Mouse (Mus musculus): ENCODE results near the gene Fam167b. TPM values are rescaled to one million over a fixed set of nuclear protein-coding genes. Genes with fewer than 3 reads are reported as not detected.

Gene Fam167b
- polyA plus RNA-seq, 1 experiment from 2014 or later, result 4.1 TPM

GRCm38 (mm10) chr4:129610472-129610871 lies 32.1 kb upstream of the Fam167b start:
- Histone ChIP-seq H3K9ac (ENCODE audit: low read length) (no peak overlapping the region), H3K4me1 (ENCODE audit: control insufficient read depth, insufficient read depth, low read length) (peaks cover 4% of the 10 kb centered on the region; the same call in 1 of the 2 replicates), H3K36me3 (ENCODE audit: control insufficient read depth, insufficient read depth, low read length) (peaks cover 18% of the 10 kb centered on the region), H3K27ac (ENCODE audit: low read length) (no peak overlapping the region), H3K9me3 (replicated peaks; ENCODE audit: control insufficient read depth, low read length) (no peaks in the 10 kb centered on the region), H3K27me3 (ENCODE audit: control insufficient read depth, insufficient read depth, low read length) (no peaks in the 10 kb centered on the region), H3K4me3 (replicated peaks; ENCODE audit: low read length) (no peak overlapping the region), H3K4me2 (ENCODE audit: low read depth, low read length) (no peak overlapping the region)
- ATAC-seq (ENCODE audit: insufficient read depth, low FRiP score), result no peak
- WGBS, result 62% methylated on average over 4 of the region's 4 CpGs

- whole genome bisulfite sequencing, result 79% methylated on average over 4 of the region's 4 CpGs
- no peak for ATAC-seq (ENCODE audit: insufficient read depth, low FRiP score)
- no peak overlapping the region for H3K4me2 ChIP-seq (ENCODE audit: low read depth, low read length)
- no peaks in the 10 kb centered on the region for H3K27me3 ChIP-seq (ENCODE audit: control insufficient read depth, insufficient read depth, low read length)
- peaks cover 4% of the 10 kb centered on the region; the same call in 1 of the 2 replicates for H3K4me1 ChIP-seq (ENCODE audit: control insufficient read depth, insufficient read depth, low read length)
- no peak overlapping the region for H3K4me3 ChIP-seq (replicated peaks; ENCODE audit: low read length)
- H3K9ac ChIP-seq (ENCODE audit: low read length), result no peak overlapping the region; the same call in 1 of the 2 replicates
- no peak overlapping the region for H3K27ac ChIP-seq (ENCODE audit: low read length)
- peaks cover 21% of the 10 kb centered on the region for H3K36me3 ChIP-seq (ENCODE audit: control insufficient read depth, insufficient read depth, low read length)
- no peaks in the 10 kb centered on the region for H3K9me3 ChIP-seq (replicated peaks; ENCODE audit: control insufficient read depth, low read length)
Measured at GRCm38 (mm10) chr4:129610026-129610425, 31.7 kb upstream of the Fam167b start.

GRCm38 (mm10) chr4:129609139-129609631 lies 30.8 kb upstream of the Fam167b start:
- H3K27ac ChIP-seq (ENCODE audit: low read length), result no peak overlapping the region; the same call in 1 of the 2 replicates
- H3K27me3 ChIP-seq (ENCODE audit: control insufficient read depth, insufficient read depth, low read length), result no peaks in the 10 kb centered on the region
- ATAC-seq (ENCODE audit: insufficient read depth, low FRiP score), result 0 out of 2 replicates have a peak, but pooled peaks have one; percentile 5
- H3K9ac ChIP-seq (ENCODE audit: low read length), result no peak overlapping the region
- H3K4me2 ChIP-seq (ENCODE audit: low read depth, low read length), result no peak overlapping the region
- no peaks in the 10 kb centered on the region for H3K9me3 ChIP-seq (replicated peaks; ENCODE audit: control insufficient read depth, low read length)
- peaks cover 4% of the 10 kb centered on the region; the same call in 1 of the 2 replicates for H3K4me1 ChIP-seq (ENCODE audit: control insufficient read depth, insufficient read depth, low read length)
- H3K4me3 ChIP-seq (replicated peaks; ENCODE audit: low read length), result no peak overlapping the region
- H3K36me3 ChIP-seq (ENCODE audit: control insufficient read depth, insufficient read depth, low read length), result peaks cover 29% of the 10 kb centered on the region
- WGBS, result 78% methylated on average over 12 of the region's 12 CpGs

- whole genome bisulfite sequencing, result 35% methylated on average over 7 of the region's 7 CpGs
- Histone ChIP-seq H3K36me3 (ENCODE audit: control insufficient read depth, insufficient read depth, low read length) (peaks cover 31% of the 10 kb centered on the region), H3K27me3 (ENCODE audit: control insufficient read depth, insufficient read depth, low read length) (no peaks in the 10 kb centered on the region), H3K9ac (ENCODE audit: low read length) (peak overlapping the region; percentile 42; the same call in 1 of the 2 replicates), H3K4me2 (ENCODE audit: low read depth, low read length) (no peak overlapping the region), H3K27ac (ENCODE audit: low read length) (no peak overlapping the region), H3K4me1 (ENCODE audit: control insufficient read depth, insufficient read depth, low read length) (peaks cover 4% of the 10 kb centered on the region; the same call in 1 of the 2 replicates), H3K4me3 (replicated peaks; ENCODE audit: low read length) (no peak overlapping the region), H3K9me3 (replicated peaks; ENCODE audit: control insufficient read depth, low read length) (no peaks in the 10 kb centered on the region)
- peak; percentile 87 for ATAC-seq (ENCODE audit: insufficient read depth, low FRiP score)
Measured at GRCm38 (mm10) chr4:129608426-129609025, 30.2 kb upstream of the Fam167b start.

- H3K36me3 ChIP-seq (ENCODE audit: control insufficient read depth, insufficient read depth, low read length), result peaks cover 13% of the 10 kb centered on the region; the same call in 1 of the 2 replicates
- H3K4me2 ChIP-seq (ENCODE audit: low read depth, low read length), result peak within 1 kb of the TSS; percentile 89
- peak within 1 kb of the TSS; percentile 98 for H3K9ac ChIP-seq (ENCODE audit: low read length)
- H3K27me3 ChIP-seq (ENCODE audit: control insufficient read depth, insufficient read depth, low read length), result no peaks in the 10 kb centered on the region
- H3K27ac ChIP-seq (ENCODE audit: low read length), result peak within 1 kb of the TSS; percentile 67; the same call in 1 of the 2 replicates
- WGBS, result under 1% methylated on average over 74 of the region's 74 CpGs
- ATAC-seq (ENCODE audit: insufficient read depth, low FRiP score), result peak; percentile 89
- H3K4me1 ChIP-seq (ENCODE audit: control insufficient read depth, insufficient read depth, low read length), result peaks cover 17% of the 10 kb centered on the region
- H3K4me3 ChIP-seq (replicated peaks; ENCODE audit: low read length), result peak within 1 kb of the TSS; percentile 98
- H3K9me3 ChIP-seq (replicated peaks; ENCODE audit: control insufficient read depth, low read length), result no peaks in the 10 kb centered on the region
Measured at GRCm38 (mm10) chr4:129600233-129601158, 22.1 kb upstream of the Fam167b start, which contains the start of the genes Eif3i and Tmem234. Gene Eif3i (minus strand): TSS chr4:129600648. Gene Tmem234 (plus strand): TSS chr4:129600668.

- no peak for ATAC-seq (ENCODE audit: insufficient read depth, low FRiP score)
- Histone ChIP-seq H3K4me2 (ENCODE audit: low read depth, low read length) (no peak overlapping the region), H3K27me3 (ENCODE audit: control insufficient read depth, insufficient read depth, low read length) (no peaks in the 10 kb centered on the region), H3K27ac (ENCODE audit: low read length) (no peak overlapping the region), H3K9ac (ENCODE audit: low read length) (no peak overlapping the region), H3K4me1 (ENCODE audit: control insufficient read depth, insufficient read depth, low read length) (no peaks in the 10 kb centered on the region), H3K36me3 (ENCODE audit: control insufficient read depth, insufficient read depth, low read length) (peaks cover 20% of the 10 kb centered on the region), H3K4me3 (replicated peaks; ENCODE audit: low read length) (no peak overlapping the region), H3K9me3 (replicated peaks; ENCODE audit: control insufficient read depth, low read length) (no peaks in the 10 kb centered on the region)
- WGBS, result 73% methylated on average over 4 of the region's 4 CpGs
Measured at GRCm38 (mm10) chr4:129588865-129589264, 10.5 kb upstream of the Fam167b start.

- no peaks in the 10 kb centered on the region for H3K4me1 ChIP-seq (ENCODE audit: control insufficient read depth, insufficient read depth, low read length)
- peaks cover 17% of the 10 kb centered on the region for H3K36me3 ChIP-seq (ENCODE audit: control insufficient read depth, insufficient read depth, low read length)
- 43% methylated on average over 1 of the region's 1 CpGs for WGBS
- no peaks in the 10 kb centered on the region for H3K9me3 ChIP-seq (replicated peaks; ENCODE audit: control insufficient read depth, low read length)
- ATAC-seq (ENCODE audit: insufficient read depth, low FRiP score), result no peak
- H3K27me3 ChIP-seq (ENCODE audit: control insufficient read depth, insufficient read depth, low read length), result no peaks in the 10 kb centered on the region
- H3K4me2 ChIP-seq (ENCODE audit: low read depth, low read length), result no peak overlapping the region
- H3K27ac ChIP-seq (ENCODE audit: low read length), result no peak overlapping the region
- H3K4me3 ChIP-seq (replicated peaks; ENCODE audit: low read length), result no peak overlapping the region
- H3K9ac ChIP-seq (ENCODE audit: low read length), result no peak overlapping the region
Measured at GRCm38 (mm10) chr4:129586943-129587342, 8.6 kb upstream of the Fam167b start.

- no peak for ATAC-seq (ENCODE audit: insufficient read depth, low FRiP score)
Measured at GRCm38 (mm10) chr4:129585773-129586172, 7.4 kb upstream of the Fam167b start.

More at GRCm38 (mm10) chr4:129585773-129586172, 7.4 kb upstream of the Fam167b start:
- Histone ChIP-seq H3K4me1 (ENCODE audit: control insufficient read depth, insufficient read depth, low read length) (no peaks in the 10 kb centered on the region), H3K9me3 (replicated peaks; ENCODE audit: control insufficient read depth, low read length) (no peaks in the 10 kb centered on the region), H3K4me2 (ENCODE audit: low read depth, low read length) (peak overlapping the region; percentile 84), H3K9ac (ENCODE audit: low read length) (0 out of 2 replicates have a peak overlapping the region, but pooled peaks have one; percentile 76), H3K4me3 (replicated peaks; ENCODE audit: low read length) (no peak overlapping the region), H3K36me3 (ENCODE audit: control insufficient read depth, insufficient read depth, low read length) (peaks cover 8% of the 10 kb centered on the region; the same call in 1 of the 2 replicates), H3K27ac (ENCODE audit: low read length) (no peak overlapping the region), H3K27me3 (ENCODE audit: control insufficient read depth, insufficient read depth, low read length) (no peaks in the 10 kb centered on the region)
- WGBS, result 80% methylated on average over 9 of the region's 9 CpGs

All from stomach, embryonic 16.5 days (tissue).